Mouse (Mus musculus) left cerebral cortex, postnatal 36 days (tissue): ENCODE measurements around the gene Plxna4. TPM values are rescaled to one million over a fixed set of nuclear protein-coding genes. Genes with fewer than 3 reads are reported as not detected.

Source experiments
- DNase-seq, 2 experiments: peaks; one replicate each; pipeline ENCODE4 v3.0.0; 2021 to 2022; ENCODE audit warnings: low spot score in 2 of 2, mixed read lengths in 1 of 2
- intact Hi-C: fragments of 180-260 bp; cut with DNase I; formaldehyde crosslinking; loops from one replicate; pipeline ENCODE4 v1.15.1; 2025
- total RNA-seq, 2 experiments: library from RNA; stranded (reverse); gene quantifications; 2 replicates each; pipeline ENCODE4 v1.2.3; 2021

The Plxna4 gene
- total RNA-seq, 2 experiments from 2014 or later, result 62.9 to 70.2 TPM

- no peak for DNase-seq
- intact Hi-C loops, result no loop called here
Observed at GRCm38 (mm10) chr6:32144771-32145170, 443.2 kb downstream of the Plxna4 start.

DNA sequence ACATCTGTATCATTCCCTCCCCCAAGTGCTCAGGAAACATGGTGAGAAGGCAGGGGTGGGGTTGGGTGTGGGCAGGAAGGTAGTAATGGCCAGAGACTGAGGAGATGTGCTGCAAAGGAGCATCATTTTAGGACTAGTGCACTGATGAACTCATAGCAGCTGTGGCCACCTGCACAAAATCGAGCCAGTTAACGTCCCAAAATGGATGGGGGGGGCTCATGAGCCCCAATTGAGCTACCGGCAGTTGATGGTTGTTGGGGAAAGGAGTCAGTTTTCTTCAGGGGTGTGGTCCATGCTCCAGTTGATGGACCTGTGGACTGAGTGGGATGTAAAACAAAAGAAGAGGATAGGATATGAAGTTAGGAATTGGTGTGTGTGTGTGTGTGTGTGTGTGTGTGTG is 448.5 kb downstream of the Plxna4 start:
- intact Hi-C loops, result no loop called here
- DNase-seq, result no peak

DNA sequence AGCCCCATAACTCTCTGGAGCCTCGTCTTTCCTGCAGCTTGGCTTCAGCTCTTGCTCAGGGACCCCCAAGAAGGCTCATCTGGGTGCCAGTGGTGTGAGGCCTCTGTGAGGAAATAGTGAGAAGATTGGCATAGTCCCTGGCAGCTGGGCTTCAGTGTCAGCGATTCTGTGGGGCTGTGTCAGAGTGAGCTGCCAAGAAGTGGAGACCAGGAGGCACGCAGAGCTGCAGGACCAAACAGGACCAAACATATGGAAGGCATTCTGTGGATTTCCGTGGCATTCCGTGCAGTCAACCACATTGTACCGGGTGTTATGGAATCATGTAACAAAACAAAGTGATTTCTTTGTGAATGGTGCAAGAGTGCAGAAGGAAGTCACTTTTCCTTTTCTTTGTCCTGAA is 461.1 kb downstream of the Plxna4 start:
- DNase-seq, result no peak
- intact Hi-C loops, result no loop called here

DNA sequence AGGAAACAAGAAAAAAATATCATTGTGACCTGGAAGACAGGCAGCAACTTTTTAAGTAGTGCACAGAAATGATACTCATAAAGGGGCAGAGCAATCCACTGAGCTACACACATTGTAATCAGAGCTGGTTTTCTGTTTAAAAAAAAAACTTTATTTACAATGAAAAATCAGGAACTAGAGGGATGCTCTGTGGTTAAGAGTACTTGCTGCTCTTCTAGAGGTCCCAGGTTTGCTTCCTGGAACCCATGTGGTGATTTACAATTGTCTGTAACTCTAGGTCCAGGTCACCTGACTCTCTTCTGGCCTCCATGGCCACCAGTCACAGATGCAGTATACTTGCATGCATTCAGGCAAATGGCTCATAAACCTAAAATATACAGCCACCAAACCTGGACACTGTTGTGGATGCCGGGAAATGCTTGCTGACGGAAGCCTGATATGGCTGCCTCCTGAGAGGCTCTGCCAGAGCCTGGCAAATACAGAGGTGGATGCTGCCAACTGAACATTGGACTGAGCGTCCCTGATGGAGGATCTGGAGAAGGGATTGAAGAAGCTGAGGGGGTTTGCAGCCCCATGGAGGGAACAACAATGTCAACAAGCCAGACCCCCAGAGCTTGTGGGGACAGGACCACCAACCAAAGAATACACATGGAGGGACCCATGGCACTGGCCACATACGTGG is 465.3 kb downstream of the Plxna4 start:
- DNase-seq, result no peak
- intact Hi-C loops, result no loop called here

DNA sequence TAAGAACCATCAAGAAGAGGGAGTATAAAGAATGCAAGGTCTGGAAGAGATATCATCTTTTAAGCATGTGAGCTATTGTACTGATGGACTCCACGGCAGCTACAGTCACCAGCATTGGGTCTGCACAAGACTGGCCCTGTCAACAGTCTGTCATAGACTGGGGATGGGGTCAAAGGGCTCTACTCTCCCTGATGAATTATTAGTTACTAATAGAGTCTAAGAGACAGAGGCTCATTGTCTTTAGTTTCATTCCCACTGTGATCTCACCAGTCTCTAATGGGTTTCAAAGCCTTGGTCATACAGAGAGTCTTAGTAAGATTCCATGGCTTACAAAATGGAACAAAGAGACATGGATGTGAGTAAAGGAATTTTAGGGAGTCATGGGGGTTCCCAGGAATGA is 467.1 kb downstream of the Plxna4 start:
- intact Hi-C loops, result no loop called here
- no peak for DNase-seq

DNA sequence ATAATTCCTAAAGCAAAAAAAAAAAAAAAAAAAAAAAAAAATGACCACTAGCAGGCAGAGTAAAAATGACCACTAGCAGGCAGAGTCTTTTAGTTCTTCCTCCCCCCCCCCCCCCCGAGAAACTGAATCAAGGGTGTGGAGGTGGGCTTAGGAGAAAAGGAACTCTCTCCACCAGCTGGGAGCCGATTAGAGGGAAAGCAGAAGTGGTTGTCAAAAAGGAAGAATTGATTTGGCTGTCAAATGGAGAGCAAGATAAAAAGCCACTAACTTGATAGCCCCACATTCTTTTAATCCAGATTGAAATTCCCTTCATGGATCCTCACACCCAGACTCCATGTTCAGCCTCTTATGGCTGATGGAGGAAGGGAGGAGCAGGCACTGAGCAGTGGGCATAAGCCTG is 478.8 kb downstream of the Plxna4 start:
- intact Hi-C loops, result no loop called here
- DNase-seq, result no peak

DNA sequence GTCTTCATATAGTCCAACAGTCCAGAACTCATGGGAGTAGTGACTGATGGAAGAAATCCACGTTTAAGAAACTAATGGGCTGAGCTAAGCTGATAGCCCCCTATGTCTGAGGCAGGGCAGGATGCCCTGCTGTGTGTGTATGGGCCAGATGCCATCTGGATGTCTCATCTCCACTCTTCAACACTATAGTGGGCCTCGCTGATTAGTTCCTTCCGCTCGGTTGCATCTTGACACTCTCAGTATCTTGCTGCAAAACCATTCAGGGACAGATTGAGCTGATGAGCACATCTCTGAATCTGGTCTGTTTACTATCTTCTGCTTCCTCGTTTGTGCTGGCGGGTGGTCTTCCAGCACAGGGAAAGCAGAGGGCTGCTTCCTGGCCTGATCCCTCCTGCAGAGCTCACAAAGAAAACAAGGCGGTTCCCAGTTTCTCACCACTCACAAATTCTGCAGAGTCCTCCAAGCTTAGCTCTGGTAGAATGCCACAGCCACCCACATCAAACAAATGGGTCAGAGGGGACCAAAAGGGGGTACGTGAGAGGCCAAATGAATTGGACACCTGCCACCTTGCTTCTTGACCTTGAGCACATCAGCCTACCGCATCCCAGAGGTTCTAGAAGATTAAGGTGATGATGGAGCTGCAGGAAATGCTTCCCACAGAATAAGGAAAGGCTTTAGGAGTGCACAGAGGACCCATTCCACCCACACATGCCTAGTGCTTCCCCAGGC is 482.3 kb downstream of the Plxna4 start:
- no peak for DNase-seq
- intact Hi-C loops, result no loop called here
